In the genomic region with DNA sequence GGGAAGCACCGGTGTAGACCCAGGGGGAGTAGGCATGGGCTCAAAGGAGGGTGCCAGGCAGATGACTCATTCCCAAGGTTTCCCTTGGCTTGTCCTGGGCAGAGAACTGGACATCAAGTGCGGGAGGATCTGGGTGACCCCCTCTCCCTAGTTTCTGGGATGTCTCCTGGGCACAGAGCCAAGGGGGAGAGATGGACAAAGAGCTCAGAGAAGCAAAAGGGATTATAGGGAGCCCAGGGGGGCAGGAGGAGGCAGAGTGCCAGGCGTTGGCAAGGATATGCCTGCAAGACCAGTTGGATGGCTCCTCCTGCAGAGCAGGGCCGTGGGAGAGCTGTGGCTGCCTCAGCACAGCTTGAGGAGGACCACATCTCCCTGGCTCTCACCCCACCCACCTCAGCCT, we compare ENCODE assay signal across 7 mouse cellular contexts. TPM values are rescaled to one million over a fixed set of nuclear protein-coding genes. Genes with fewer than 3 reads are reported as not detected.
DNase-seq lines count a peak whose midpoint lies in the region; ATAC-seq and TF ChIP-seq lines count a peak whose summit lies in the region.

No protein-coding gene starts in this region.

- H3K9me3 ChIP-seq in liver, postnatal 0 days (ENCODE audit: low read length): no peaks in the 10 kb centered on the region

- TF ChIP-seq EP300 in liver, postnatal 0 days (IDR thresholded peaks at IDR 0.05; ENCODE audit: low read depth): no peak

- no peaks in the 10 kb centered on the region for H3K27me3 ChIP-seq in liver, postnatal 0 days (ENCODE audit: insufficient read depth, low read length)
- H3K27me3 ChIP-seq in thymus, adult 2 months (ENCODE audit: control insufficient read depth, insufficient read depth, low read length): no peaks in the 10 kb centered on the region

- no peak for TF ChIP-seq CTCF in liver, postnatal 0 days (IDR thresholded peaks at IDR 0.05; ENCODE audit: low read depth)
- TF ChIP-seq CTCF in thymus, adult 2 months (IDR thresholded peaks at IDR 0.05; ENCODE audit: borderline replicate concordance, control insufficient read depth, extremely low read depth, insufficient read depth, low read length, poor library complexity): no peak

- peak overlapping the region; percentile 22; the same call in 1 of the 2 replicates for H3K4me2 ChIP-seq in liver, postnatal 0 days (ENCODE audit: low read depth, low read length)

- peak; percentile 78 for DNase-seq in urinary bladder, postnatal 14 days (ENCODE audit: low spot score)
- no peak for DNase-seq in urinary bladder, adult 2 months (ENCODE audit: low spot score)
- DNase-seq in cerebellum, postnatal 25 days: peak; percentile 52 to 63
- DNase-seq in kidney, adult 9 months: peak; percentile 29
- no peak for DNase-seq in liver, postnatal 0 days
- peak; percentile 72 for DNase-seq in right cerebral cortex, postnatal 14 days
- DNase-seq in thymus, adult 2 months: no peak

- peaks cover 56% of the 10 kb centered on the region for H3K4me1 ChIP-seq in liver, postnatal 0 days (ENCODE audit: insufficient read depth)
- H3K4me1 ChIP-seq in thymus, adult 2 months (replicated peaks; ENCODE audit: control insufficient read depth, insufficient read depth, low read length): peaks cover 56% of the 10 kb centered on the region

- peak overlapping the region; percentile 89 for H3K27ac ChIP-seq in liver, postnatal 0 days (ENCODE audit: low read depth)
- H3K27ac ChIP-seq in thymus, adult 2 months (ENCODE audit: control insufficient read depth, insufficient read depth, low read length): no peak overlapping the region

- no peak overlapping the region for H3K4me3 ChIP-seq in liver, postnatal 0 days (ENCODE audit: low read depth, low read length)
- H3K4me3 ChIP-seq in thymus, adult 2 months (ENCODE audit: control insufficient read depth, insufficient read depth, low read length): no peak overlapping the region

- 71% methylated on average over 4 of the region's 4 CpGs for WGBS in liver, postnatal 0 days (ENCODE audit: insufficient replicate concordance)
- 80% methylated on average over 4 of the region's 4 CpGs for WGBS in thymus, adult 2 months

- peak overlapping the region; percentile 16; the same call in 1 of the 2 replicates for H3K9ac ChIP-seq in liver, postnatal 0 days (replicated peaks)

- ATAC-seq in liver, postnatal 0 days: no peak

- TF ChIP-seq POLR2A in thymus, adult 2 months (IDR thresholded peaks at IDR 0.05; ENCODE audit: control insufficient read depth, extremely low read depth, insufficient read depth, low read length, poor library complexity): no peak

- 0 out of 2 replicates have a peak, but pooled peaks cover 2% of the 10 kb centered on the region for H3K36me3 ChIP-seq in liver, postnatal 0 days (replicated peaks; ENCODE audit: insufficient read depth, low read length)
- H3K36me3 ChIP-seq in thymus, adult 2 months (ENCODE audit: control insufficient read depth, insufficient read depth, low read length): no peaks in the 10 kb centered on the region

RNA-seq across cellular contexts. Expression of a gene that starts 4.3 kb away (rescaled TPM):
- 13.0 and 14.9 TPM in 2 replicates for polyA plus RNA-seq in urinary bladder, adult 2 months (2012; rRNA removed)
- 13.0 and 13.5 TPM in 2 replicates for polyA plus RNA-seq in liver, postnatal 0 days (2015; fragmentation: Nextera tagmentation; extraction: Ambion mirVana)
- polyA plus RNA-seq in thymus, adult 2 months (2012; rRNA removed): 24.5 and 29.7 TPM in 2 replicates

Comparison
In these comparisons a context has a peak if more than half of its experiments do, and no peak if none do; other contexts are left out.
1. DNase-seq: peak in urinary bladder, postnatal 14 days (single experiment), cerebellum, postnatal 25 days (2 of 2), kidney, adult 9 months (single experiment) and right cerebral cortex, postnatal 14 days (single experiment); none in urinary bladder, adult 2 months (single experiment), liver, postnatal 0 days (single experiment) and thymus, adult 2 months (single experiment).